Mouse (Mus musculus) bone marrow, adult 2 months (tissue): ENCODE data around the gene Cxcr4. TPM values are rescaled to one million over a fixed set of nuclear protein-coding genes. Genes with fewer than 3 reads are reported as not detected.

Experiments
- H3K27ac ChIP-seq: fragments of 200-500 bp; 2 replicates; pipeline ENCODE4 v1.5.1; 2012; ENCODE audit warnings: low read depth, mild to moderate bottlenecking, control low read depth, inconsistent platforms, low read length; ENCODE audit not compliant: control insufficient read depth, poor library complexity, insufficient read depth
- H3K4me1 ChIP-seq: fragments of 200-500 bp; 2 replicates; pipeline ENCODE4 v1.6.1; 2011; ENCODE audit warnings: low read length; ENCODE audit not compliant: control insufficient read depth, insufficient read depth
- H3K4me3 ChIP-seq: fragments of 200-500 bp; replicated peaks from 2 replicates; pipeline ENCODE3; 2011; ENCODE audit warnings: mild to moderate bottlenecking, low read depth, low read length, control low read depth; ENCODE audit not compliant: control insufficient read depth
- CTCF ChIP-seq: fragments of 200-500 bp; IDR thresholded peaks from 2 replicates; pipeline ENCODE4 v1.5.1; 2011; ENCODE audit warnings: low read length, control low read depth; ENCODE audit not compliant: control insufficient read depth, insufficient read depth
- POLR2A ChIP-seq: fragments of 200-500 bp; IDR thresholded peaks from 2 replicates; pipeline ENCODE4 v1.6.1; 2011; ENCODE audit warnings: low read depth, mild to moderate bottlenecking, control low read depth, low read length, borderline replicate concordance; ENCODE audit not compliant: control insufficient read depth
- WGBS: fragments of 180-500 bp; shearing (Covaris S2); methylation state at CpG from one replicate; pipeline ENCODE4 v1.1.7; 2018; 5-methylcytosine and 5-hydroxymethylcytosine counted together
- polyA plus RNA-seq: library from polyadenylated mRNA; stranded (reverse); fragments of >200 nt; gene quantifications from 2 replicates; pipeline ENCODE4 v1.2.4, GENCODE M21; 2011; ENCODE audit warnings: low replicate concordance; ENCODE audit not compliant: missing spikeins, insufficient read depth, insufficient read length

Cxcr4 gene
- polyA plus RNA-seq, 1 experiment: 162 TPM

GRCm38 (mm10) chr1:128540213-128540612, 51.9 kb downstream of the Cxcr4 start:
- Histone ChIP-seq H3K4me3 (no peak overlapping the region), H3K4me1 (no peaks in the 10 kb centered on the region; the same call in 1 of the 2 replicates), H3K27ac (no peak overlapping the region)
- WGBS: 36% methylated on average over 2 of the region's 2 CpGs
- TF ChIP-seq POLR2A (no peak), CTCF (no peak)

- WGBS: 91% methylated on average over 10 of the region's 10 CpGs
- TF ChIP-seq CTCF (no peak), POLR2A (no peak)
- Histone ChIP-seq H3K4me1 (no peaks in the 10 kb centered on the region; the same call in 1 of the 2 replicates), H3K27ac (no peak overlapping the region), H3K4me3 (no peak overlapping the region)
Measured at GRCm38 (mm10) chr1:128539555-128539954, 52.5 kb downstream of the Cxcr4 start.

Other genes with a start within 250 kb of the Cxcr4 start
- gene Mcm6, start 232.6 kb downstream of the Cxcr4 start, polyA plus RNA-seq: 68.7 and 72.1 TPM in 2 replicates
- gene Dars, start 174.9 kb downstream of the Cxcr4 start, polyA plus RNA-seq: 30.1 and 47.0 TPM in 2 replicates